Mouse (Mus musculus): Measurements from ENCODE around the gene Rgcc. TPM values are rescaled to one million over a fixed set of nuclear protein-coding genes. Genes with fewer than 3 reads are reported as not detected.

Gene Rgcc
- polyA plus RNA-seq, 1 experiment from 2014 or later, result 3.0 TPM

DNA sequence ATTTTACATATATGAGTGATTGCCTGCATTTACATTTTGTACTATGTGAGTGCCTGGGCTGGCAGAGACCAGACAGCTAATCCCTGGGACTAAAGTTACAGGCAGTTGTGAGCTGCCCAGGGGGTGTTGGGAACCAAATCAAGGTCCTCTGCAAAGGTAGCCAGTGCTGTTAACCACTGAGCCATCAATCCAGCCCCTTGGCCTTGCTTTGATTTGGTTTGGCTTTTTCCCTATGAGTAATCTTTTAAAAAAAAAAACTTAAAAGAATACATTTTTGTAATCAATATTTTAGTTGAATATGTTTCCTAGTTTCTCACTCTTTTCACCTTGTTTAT lies 59.1 kb downstream of the Rgcc start:
- ChIA-PET POLR2A (no interaction called here), CTCF (no interaction called here)
- in situ Hi-C loops (cut with MboI; ENCODE audit: low pct_unique_long_range_greater_than_20kb), result no loop called here
- TF ChIP-seq CTCF (IDR thresholded peaks at IDR 0.05), result no peak
- no peak for DNase-seq (ENCODE audit: low read depth, low spot score)
- ATAC-seq, result no peak
- no peaks in the 10 kb centered on the region for H3K27me3 ChIP-seq

DNA sequence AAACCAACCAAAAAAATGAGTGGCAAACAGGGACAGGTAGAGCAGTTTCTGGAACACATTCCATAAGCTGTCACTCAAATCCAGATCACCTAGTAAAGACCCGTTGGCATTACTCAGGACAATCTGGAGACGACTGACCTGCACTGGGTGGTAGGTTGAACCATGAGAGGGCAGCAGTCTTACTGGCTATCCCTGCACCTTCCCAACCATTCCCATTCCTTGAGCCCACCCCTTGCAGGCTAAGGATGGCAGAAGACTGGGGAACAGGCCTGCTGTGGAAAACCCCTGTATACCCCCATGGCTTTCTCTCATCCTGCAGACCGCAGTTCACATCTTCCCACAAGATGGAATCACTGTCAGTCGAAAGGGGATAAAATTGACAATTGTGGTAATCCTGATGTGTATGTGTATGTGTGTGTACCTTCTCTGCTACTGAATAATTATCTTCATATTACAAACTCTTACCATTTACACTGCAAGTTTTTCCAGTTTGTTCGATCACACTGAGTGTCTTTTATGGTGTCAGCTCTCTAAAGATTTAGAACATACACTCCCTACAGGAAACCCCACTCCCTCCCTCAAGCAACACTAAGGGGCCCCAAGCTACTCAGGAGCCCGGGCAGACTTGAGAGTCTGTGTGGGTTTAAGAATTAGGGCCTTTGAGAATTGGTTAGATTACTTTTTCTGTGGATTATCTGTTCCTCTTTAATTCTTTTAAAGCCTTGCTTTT lies 59.6 kb downstream of the Rgcc start:
- CTCF ChIA-PET, result interaction anchor here (0.8 to 1.0 kb wide), 2 partner anchors 10 to 14 kb away, joined by 3 read pairs; no protein-coding TSS in a partner anchor
- in situ Hi-C loops (cut with MboI; ENCODE audit: low pct_unique_long_range_greater_than_20kb), result no loop called here
- no peak for DNase-seq (ENCODE audit: low read depth, low spot score)

DNA sequence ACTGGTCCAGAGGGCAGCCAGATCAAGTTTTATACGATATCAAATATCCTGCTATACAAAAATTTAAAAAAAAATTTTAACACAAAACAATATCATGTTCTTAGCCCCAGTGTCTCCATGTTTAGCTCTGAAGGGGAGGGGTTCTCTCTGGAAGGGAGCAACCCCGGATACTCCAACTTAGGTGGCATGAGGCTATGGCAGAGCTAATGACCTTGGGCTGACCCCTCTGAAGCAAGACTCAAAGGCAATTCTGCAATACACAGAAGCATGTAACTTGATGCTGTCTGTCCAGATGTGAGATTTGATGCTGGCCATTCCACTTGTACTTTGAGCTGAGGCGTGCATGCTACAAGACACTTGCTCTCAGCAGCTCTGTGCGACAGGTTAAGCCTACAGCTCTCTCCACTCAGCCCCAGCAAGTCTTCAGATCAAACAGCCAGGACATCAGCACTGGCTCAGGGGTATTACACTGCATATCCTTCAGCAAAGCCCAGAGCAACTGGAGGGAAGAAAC lies 60.3 kb downstream of the Rgcc start:
- DNase-seq (ENCODE audit: low read depth, low spot score), result no peak
- TF ChIP-seq CTCF (IDR thresholded peaks at IDR 0.05), result no peak
- in situ Hi-C loops (cut with MboI; ENCODE audit: low pct_unique_long_range_greater_than_20kb), result no loop called here
- CTCF ChIA-PET, result interaction anchor here (0.8 to 1.0 kb wide), 2 partner anchors 9 to 15 kb away, joined by 3 read pairs; no protein-coding TSS in a partner anchor
- no peaks in the 10 kb centered on the region for H3K27me3 ChIP-seq
- no peak for ATAC-seq
- POLR2A ChIA-PET, result no interaction called here

More for the DNA sequence above, 59.6 kb downstream of the Rgcc start:
- no peak for TF ChIP-seq CTCF (IDR thresholded peaks at IDR 0.05)
- POLR2A ChIA-PET, result no interaction called here
- no peak for ATAC-seq
- H3K27me3 ChIP-seq, result no peaks in the 10 kb centered on the region

DNA sequence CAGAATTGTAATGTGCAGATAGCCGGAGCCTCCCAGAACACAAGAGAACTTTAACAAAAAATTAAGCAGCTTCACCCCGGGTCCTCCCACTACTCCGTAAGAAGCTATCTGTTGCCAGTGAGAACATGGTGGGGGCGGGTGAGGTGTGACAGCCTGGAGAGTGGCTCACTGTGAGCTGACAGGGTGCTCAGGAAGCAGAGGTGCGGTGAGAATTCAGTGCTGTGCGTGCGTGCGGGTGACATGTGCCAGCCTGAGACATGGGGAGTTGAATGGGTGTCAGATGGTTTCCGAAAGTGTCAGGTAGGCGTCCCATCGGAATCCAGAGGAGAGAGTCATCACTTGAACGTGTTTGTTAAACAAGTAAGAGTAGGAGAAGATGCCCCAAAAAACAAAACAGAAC lies 62.0 kb downstream of the Rgcc start:
- CTCF ChIA-PET, result interaction anchor here (0.8 to 1.2 kb wide), 2 partner anchors 10 to 15 kb away, joined by 3 read pairs; no protein-coding TSS in a partner anchor
- in situ Hi-C loops (cut with MboI; ENCODE audit: low pct_unique_long_range_greater_than_20kb), result no loop called here
- ATAC-seq, result no peak
- no peak for TF ChIP-seq CTCF (IDR thresholded peaks at IDR 0.05)
- POLR2A ChIA-PET, result interaction anchor here (1.0 to 1.1 kb wide), 2 partner anchors 13 to 29 kb away, joined by 3 to 4 read pairs; no protein-coding TSS in a partner anchor
- H3K27me3 ChIP-seq, result no peaks in the 10 kb centered on the region
- DNase-seq (ENCODE audit: low read depth, low spot score), result no peak

Other genes starting within 250 kb of the Rgcc start
- 0.03 TPM for gene Zfp957, start 54.3 kb downstream of the Rgcc start, polyA plus RNA-seq (2021)
- gene Naa16, start 89.1 kb upstream of the Rgcc start, polyA plus RNA-seq (2021), result 18.7 TPM
- gene Mtrf1, start 96.1 kb upstream of the Rgcc start, polyA plus RNA-seq (2021), result 13.7 TPM
- 9.4 TPM for gene Kbtbd7, start 124.9 kb upstream of the Rgcc start, polyA plus RNA-seq (2021)
- 1.2 TPM for gene Kbtbd6, start 150.2 kb upstream of the Rgcc start, polyA plus RNA-seq (2021)
- 53.6 TPM for gene Elf1, start 179.5 kb upstream of the Rgcc start, polyA plus RNA-seq (2021)
- gene Wbp4, start 179.9 kb upstream of the Rgcc start, polyA plus RNA-seq (2021), result 39.5 TPM